17 mouse cellular contexts compared by ENCODE assay signal in genomic region chr14:19776179-19776578, GRCm38 (mm10). TPM values are rescaled to one million over a fixed set of nuclear protein-coding genes. Genes with fewer than 3 reads are reported as not detected.
DNase-seq lines count a peak whose midpoint lies in the region; ATAC-seq and TF ChIP-seq lines count a peak whose summit lies in the region.
"Had no signal": no experiment of that assay in that cellular context is flagged by ENCODE, and none has a peak within 500 bp of the region (broad histone marks: within the 10 kb centered on the region; RNA-seq: fewer than 3 reads in every experiment).

No protein-coding gene starts in this region.

- H3K27me3 ChIP-seq in hindbrain, postnatal 0 days (ENCODE audit: insufficient read depth, low read length): no peaks in the 10 kb centered on the region
- no peaks in the 10 kb centered on the region for H3K27me3 ChIP-seq in hindbrain, embryonic 11.5 days (ENCODE audit: control insufficient read depth, insufficient read depth, low read length)
- no peaks in the 10 kb centered on the region for H3K27me3 ChIP-seq in midbrain, postnatal 0 days (ENCODE audit: insufficient read depth, low read length)
- H3K27me3 ChIP-seq in midbrain, embryonic 14.5 days (ENCODE audit: control insufficient read depth, insufficient read depth, low read length): no peaks in the 10 kb centered on the region
- H3K27me3 ChIP-seq: midbrain, embryonic 15.5 days had no signal

- no peaks in the 10 kb centered on the region for H3K9me3 ChIP-seq in hindbrain, postnatal 0 days (ENCODE audit: low read length)
- H3K9me3 ChIP-seq in hindbrain, embryonic 11.5 days (ENCODE audit: control insufficient read depth, low read length): no peaks in the 10 kb centered on the region
- no peaks in the 10 kb centered on the region for H3K9me3 ChIP-seq in midbrain, postnatal 0 days (ENCODE audit: low read length)
- 0 out of 2 replicates have a peak, but pooled peaks cover 3% of the 10 kb centered on the region for H3K9me3 ChIP-seq in midbrain, embryonic 14.5 days (ENCODE audit: control insufficient read depth, low read length)
- H3K9me3 ChIP-seq: embryonic facial prominence, embryonic 10.5 days; midbrain, embryonic 15.5 days had no signal

- TF ChIP-seq CTCF in hindbrain, postnatal 0 days (IDR thresholded peaks at IDR 0.05; ENCODE audit: low read depth): 0 out of 2 replicates have a peak, but pooled peaks have one; percentile 12
- TF ChIP-seq CTCF in layer of hippocampus, adult 2 months (conservative IDR thresholded peaks at IDR 0.05): 0 out of 2 replicates have a peak, but pooled peaks have one; percentile 20
- peak; percentile 5; the same call in 1 of the 2 replicates for TF ChIP-seq CTCF in midbrain, postnatal 0 days (IDR thresholded peaks at IDR 0.05)

- WGBS in hindbrain, postnatal 0 days: 97% methylated on average over 5 of the region's 5 CpGs
- WGBS in hindbrain, embryonic 11.5 days: 93% methylated on average over 5 of the region's 5 CpGs
- 96% methylated on average over 5 of the region's 5 CpGs for WGBS in midbrain, postnatal 0 days
- WGBS in midbrain, embryonic 14.5 days: 98% methylated on average over 5 of the region's 5 CpGs

- no peak overlapping the region for H3K27ac ChIP-seq in hindbrain, postnatal 0 days
- H3K27ac ChIP-seq in hindbrain, embryonic 11.5 days (ENCODE audit: low read depth, low read length): no peak overlapping the region
- no peak overlapping the region for H3K27ac ChIP-seq in layer of hippocampus, adult 2 months
- H3K27ac ChIP-seq in midbrain, postnatal 0 days (ENCODE audit: low read depth, low read length): no peak overlapping the region
- H3K27ac ChIP-seq in midbrain, embryonic 14.5 days (replicated peaks; ENCODE audit: low read depth, low read length): no peak overlapping the region
- H3K27ac ChIP-seq: embryonic facial prominence, embryonic 10.5 days; hindbrain, embryonic 14.5 days; midbrain, embryonic 15.5 days; stomach, postnatal 0 days had no signal

- no peaks in the 10 kb centered on the region for H3K36me3 ChIP-seq in hindbrain, postnatal 0 days (ENCODE audit: insufficient read depth, low read length)
- no peaks in the 10 kb centered on the region for H3K36me3 ChIP-seq in hindbrain, embryonic 11.5 days (ENCODE audit: control insufficient read depth, insufficient read depth, low read length)
- no peaks in the 10 kb centered on the region for H3K36me3 ChIP-seq in midbrain, postnatal 0 days (ENCODE audit: insufficient read depth, low read length)
- no peaks in the 10 kb centered on the region for H3K36me3 ChIP-seq in midbrain, embryonic 14.5 days (ENCODE audit: control insufficient read depth, insufficient read depth, low read length)
- H3K36me3 ChIP-seq: midbrain, embryonic 15.5 days had no signal

- no peak for DNase-seq in hindbrain, postnatal 0 days (ENCODE audit: low spot score)
- no peak for DNase-seq in hindbrain, embryonic 11.5 days (ENCODE audit: low spot score)
- no peak for DNase-seq in layer of hippocampus, adult 2 months (ENCODE audit: low spot score in 2 of 2)
- no peak for DNase-seq in layer of hippocampus, postnatal 14 days (ENCODE audit: low spot score in 2 of 2)
- no peak for DNase-seq in midbrain, postnatal 0 days (ENCODE audit: low spot score)
- DNase-seq in midbrain, embryonic 14.5 days: no peak
- DNase-seq in ZHBTc4 (ENCODE audit: low read depth, low spot score): peak; percentile 75
- DNase-seq in spleen, adult 18-20 months: no peak
- DNase-seq: cerebellum, adult 11 months; cerebellum, adult 9-11 months; right cerebral cortex, adult 18-20 months had no signal

- H3K4me1 ChIP-seq in hindbrain, postnatal 0 days (ENCODE audit: insufficient read depth, low read length): no peaks in the 10 kb centered on the region
- H3K4me1 ChIP-seq in hindbrain, embryonic 11.5 days (replicated peaks; ENCODE audit: control insufficient read depth, insufficient read depth, low read length): no peaks in the 10 kb centered on the region
- no peaks in the 10 kb centered on the region for H3K4me1 ChIP-seq in midbrain, postnatal 0 days (ENCODE audit: insufficient read depth, low read length)
- no peaks in the 10 kb centered on the region for H3K4me1 ChIP-seq in midbrain, embryonic 14.5 days (ENCODE audit: control insufficient read depth, insufficient read depth, low read length)
- H3K4me1 ChIP-seq: midbrain, embryonic 15.5 days had no signal

- ATAC-seq in hindbrain, postnatal 0 days: no peak
- no peak for ATAC-seq in hindbrain, embryonic 11.5 days (ENCODE audit: low FRiP score)
- ATAC-seq in midbrain, postnatal 0 days (ENCODE audit: low FRiP score): no peak
- ATAC-seq in midbrain, embryonic 14.5 days (ENCODE audit: low FRiP score, low TSS enrichment): no peak
- ATAC-seq: forebrain, embryonic 16.5 days; midbrain, embryonic 15.5 days had no signal

- H3K4me2 ChIP-seq in hindbrain, postnatal 0 days (ENCODE audit: low read depth, low read length): no peak overlapping the region
- H3K4me2 ChIP-seq in hindbrain, embryonic 11.5 days (replicated peaks; ENCODE audit: low read depth, low read length): no peak overlapping the region
- no peak overlapping the region for H3K4me2 ChIP-seq in midbrain, postnatal 0 days (ENCODE audit: low read depth, low read length, poor library complexity, severe bottlenecking)
- no peak overlapping the region for H3K4me2 ChIP-seq in midbrain, embryonic 14.5 days (ENCODE audit: low read length)
- H3K4me2 ChIP-seq: hindbrain, embryonic 14.5 days; midbrain, embryonic 15.5 days had no signal

- no peak overlapping the region for H3K4me3 ChIP-seq in hindbrain, postnatal 0 days (ENCODE audit: low read length)
- H3K4me3 ChIP-seq in hindbrain, embryonic 11.5 days (ENCODE audit: low read depth, low read length): no peak overlapping the region
- no peak overlapping the region for H3K4me3 ChIP-seq in layer of hippocampus, adult 2 months
- H3K4me3 ChIP-seq in midbrain, postnatal 0 days (ENCODE audit: low read depth, low read length): no peak overlapping the region
- H3K4me3 ChIP-seq in midbrain, embryonic 14.5 days (replicated peaks; ENCODE audit: low read depth, low read length): no peak overlapping the region
- H3K4me3 ChIP-seq: embryonic facial prominence, embryonic 10.5 days; megakaryocyte, embryonic 14.5 days; midbrain, embryonic 15.5 days had no signal

- H3K9ac ChIP-seq in hindbrain, postnatal 0 days (replicated peaks; ENCODE audit: low read length): no peak overlapping the region
- no peak overlapping the region for H3K9ac ChIP-seq in hindbrain, embryonic 11.5 days (ENCODE audit: low read depth, low read length)
- no peak overlapping the region for H3K9ac ChIP-seq in midbrain, postnatal 0 days (replicated peaks; ENCODE audit: low read length, poor library complexity, severe bottlenecking)
- no peak overlapping the region for H3K9ac ChIP-seq in midbrain, embryonic 14.5 days (replicated peaks; ENCODE audit: low read length)
- H3K9ac ChIP-seq: hindbrain, embryonic 14.5 days; midbrain, embryonic 15.5 days had no signal

RNA-seq across cellular contexts. Expression of gene Nid2, which starts 25.1 kb away (rescaled TPM):
- total RNA-seq in hindbrain, postnatal 0 days (2014; rRNA removed): 40.6 and 52.8 TPM in 2 replicates
- 22.5 and 25.5 TPM in 2 replicates for polyA plus RNA-seq in hindbrain, postnatal 0 days (2015; fragmentation: Nextera tagmentation; extraction: Ambion mirVana)
- polyA plus RNA-seq in hindbrain, embryonic 11.5 days (2014; fragmentation: Nextera tagmentation; extraction: Ambion mirVana): 32.9 and 34.6 TPM in 2 replicates
- 1 to 10 TPM; 1.4 to 2.3 TPM for total RNA-seq in layer of hippocampus, adult 2 months (2021)
- 10 to 100 TPM in 1 of 2 experiments, 1 to 10 TPM in 1; 8.6 to 17.2 TPM for total RNA-seq in layer of hippocampus, postnatal 14 days (2021)
- 35.2 and 39.0 TPM in 2 replicates for total RNA-seq in midbrain, postnatal 0 days (2014; rRNA removed)
- 18.6 and 21.3 TPM in 2 replicates for polyA plus RNA-seq in midbrain, postnatal 0 days (2015; fragmentation: Nextera tagmentation; extraction: Ambion mirVana)
- polyA plus RNA-seq in midbrain, embryonic 14.5 days (2014; fragmentation: Nextera tagmentation; extraction: Ambion mirVana): 8.5 and 48.3 TPM in 2 replicates

RNA-seq across cellular contexts. Expression of gene Rtraf, which starts 47.4 kb away (rescaled TPM):
- total RNA-seq in hindbrain, postnatal 0 days (2014; rRNA removed): 50.4 and 51.5 TPM in 2 replicates
- polyA plus RNA-seq in hindbrain, postnatal 0 days (2015; fragmentation: Nextera tagmentation; extraction: Ambion mirVana): 152 TPM in 2 replicates
- 268 and 277 TPM in 2 replicates for polyA plus RNA-seq in hindbrain, embryonic 11.5 days (2014; fragmentation: Nextera tagmentation; extraction: Ambion mirVana)
- 10 to 100 TPM; 51.5 to 56.4 TPM for total RNA-seq in layer of hippocampus, adult 2 months (2021)
- 10 to 100 TPM; 55.6 to 59.1 TPM for total RNA-seq in layer of hippocampus, postnatal 14 days (2021)
- total RNA-seq in midbrain, postnatal 0 days (2014; rRNA removed): 72.8 and 85.3 TPM in 2 replicates
- polyA plus RNA-seq in midbrain, postnatal 0 days (2015; fragmentation: Nextera tagmentation; extraction: Ambion mirVana): 131 and 137 TPM in 2 replicates
- polyA plus RNA-seq in midbrain, embryonic 14.5 days (2014; fragmentation: Nextera tagmentation; extraction: Ambion mirVana): 178 and 196 TPM in 2 replicates
